Comparison of ENCODE assay signal across 23 mouse cellular contexts in the genomic region with DNA sequence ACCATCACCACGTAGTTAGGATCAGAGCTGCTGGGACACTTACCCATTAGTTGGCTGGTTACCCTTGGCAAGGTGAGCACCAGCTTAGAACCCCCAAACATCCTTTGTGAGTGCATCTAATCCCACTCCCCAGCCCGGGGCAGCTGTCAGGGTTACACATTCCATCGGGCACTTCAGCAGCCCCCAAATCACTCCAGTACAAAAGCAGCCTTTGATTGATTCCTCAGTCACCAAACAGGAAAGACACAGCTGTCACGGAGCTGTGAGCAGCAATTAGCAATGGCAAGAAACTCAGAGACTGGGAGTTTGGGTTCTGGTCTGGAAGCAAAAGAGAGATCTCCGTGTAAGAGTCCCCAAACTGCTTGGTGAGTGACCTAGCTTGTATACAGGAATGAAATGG.
DNase-seq lines count a peak whose midpoint lies in the region; ATAC-seq and TF ChIP-seq lines count a peak whose summit lies in the region.
"Had no signal": no experiment of that assay in that cellular context is flagged by ENCODE, and none has a peak within 500 bp of the region (broad histone marks: within the 10 kb centered on the region; RNA-seq: fewer than 3 reads in every experiment).

No protein-coding gene starts in this region.

- intact Hi-C loops in heart, postnatal 25 days (cut with DNase I): no loop called here

- H3K4me3 ChIP-seq in limb, embryonic 11.5 days (ENCODE audit: low read depth, low read length): no peak overlapping the region
- H3K4me3 ChIP-seq in limb, embryonic 10.5 days: no peak overlapping the region
- no peak overlapping the region for H3K4me3 ChIP-seq in embryonic facial prominence, embryonic 10.5 days
- H3K4me3 ChIP-seq: forebrain, embryonic 12.5 days; liver, embryonic 13.5 days; lung, embryonic 15.5 days; stomach, embryonic 15.5 days had no signal

- H3K27me3 ChIP-seq in limb, embryonic 11.5 days (ENCODE audit: control insufficient read depth, insufficient read depth, low read length): no peaks in the 10 kb centered on the region
- H3K27me3 ChIP-seq in limb, embryonic 10.5 days (ENCODE audit: low read depth, poor library complexity, severe bottlenecking): peaks cover 12% of the 10 kb centered on the region; the same call in 1 of the 2 replicates
- H3K27me3 ChIP-seq in embryonic facial prominence, embryonic 10.5 days (replicated peaks; ENCODE audit: low read depth, poor library complexity, severe bottlenecking): peaks cover 12% of the 10 kb centered on the region; the same call in 1 of the 2 replicates
- H3K27me3 ChIP-seq: liver, embryonic 13.5 days; lung, embryonic 15.5 days; stomach, embryonic 15.5 days had no signal

- peak; percentile 40 for DNase-seq in heart, adult 11 months
- no peak for DNase-seq in heart, postnatal 25 days (ENCODE audit: low spot score)
- peak; percentile 25 for DNase-seq in limb, embryonic 11.5 days (ENCODE audit: low spot score)
- DNase-seq in limb, embryonic 10.5 days (ENCODE audit: low spot score): no peak
- DNase-seq in brain, embryonic 14.5 days (ENCODE audit: low read depth): peak; percentile 69
- DNase-seq in embryonic facial prominence, embryonic 10.5 days (ENCODE audit: low spot score): peak; percentile 48
- no peak for DNase-seq in layer of hippocampus, postnatal 25 days (ENCODE audit: extremely low spot score in 1 of 2, low spot score in 1 of 2)
- no peak for DNase-seq in gastrocnemius, postnatal 4 days (ENCODE audit: low spot score in 2 of 2)
- DNase-seq: adrenal gland, adult 8-10 months; cerebellum, adult 11-12 months; cerebellum, postnatal 25 days; gastrocnemius, postnatal 10 days; heart, postnatal 10 days; kidney, adult 2 months; left cerebral cortex, postnatal 4 days; liver, embryonic 13.5 days; right cerebral cortex, adult 18-20 months; thymus, adult 2 months had no signal

- TF ChIP-seq CTCF in brain, embryonic 14.5 days (IDR thresholded peaks at IDR 0.05; ENCODE audit: borderline replicate concordance, extremely low read depth, insufficient read depth, insufficient read length): no peak

- 13% methylated on average over 5 of the region's 5 CpGs for WGBS in limb, embryonic 11.5 days
- 13% methylated on average over 5 of the region's 5 CpGs for WGBS in limb, embryonic 10.5 days
- 4% methylated on average over 5 of the region's 5 CpGs for WGBS in embryonic facial prominence, embryonic 10.5 days

- no peaks in the 10 kb centered on the region for H3K9me3 ChIP-seq in limb, embryonic 11.5 days (ENCODE audit: control insufficient read depth, low read length)
- H3K9me3 ChIP-seq in limb, embryonic 10.5 days (replicated peaks): no peaks in the 10 kb centered on the region
- no peaks in the 10 kb centered on the region for H3K9me3 ChIP-seq in embryonic facial prominence, embryonic 10.5 days
- H3K9me3 ChIP-seq: liver, embryonic 13.5 days; lung, embryonic 15.5 days; stomach, embryonic 15.5 days had no signal

- H3K4me2 ChIP-seq in limb, embryonic 11.5 days (ENCODE audit: low read depth, severe bottlenecking): no peak overlapping the region
- H3K4me2 ChIP-seq: forebrain, embryonic 12.5 days; liver, embryonic 13.5 days; lung, embryonic 15.5 days; stomach, embryonic 15.5 days had no signal

- no peak for TF ChIP-seq POLR2A in brain, embryonic 14.5 days (IDR thresholded peaks at IDR 0.05; ENCODE audit: borderline replicate concordance, extremely low read depth, insufficient read depth, insufficient read length, poor library complexity, severe bottlenecking)

- no peak for ATAC-seq in limb, embryonic 11.5 days (ENCODE audit: insufficient number of reproducible peaks, low FRiP score, low TSS enrichment, low read depth)
- ATAC-seq: hindbrain, postnatal 0 days had no signal

- H3K4me1 ChIP-seq in limb, embryonic 11.5 days (ENCODE audit: control insufficient read depth, insufficient read depth, low read length): no peaks in the 10 kb centered on the region
- peaks cover 11% of the 10 kb centered on the region for H3K4me1 ChIP-seq in limb, embryonic 10.5 days
- H3K4me1 ChIP-seq in embryonic facial prominence, embryonic 10.5 days: peaks cover 18% of the 10 kb centered on the region
- H3K4me1 ChIP-seq: liver, embryonic 13.5 days; lung, embryonic 15.5 days; stomach, embryonic 15.5 days had no signal

- H3K9ac ChIP-seq in limb, embryonic 11.5 days (ENCODE audit: low read length): no peak overlapping the region
- H3K9ac ChIP-seq: forebrain, embryonic 12.5 days; liver, embryonic 13.5 days; lung, embryonic 15.5 days; stomach, embryonic 15.5 days had no signal

- no peaks in the 10 kb centered on the region for H3K36me3 ChIP-seq in limb, embryonic 11.5 days (ENCODE audit: control insufficient read depth, insufficient read depth, low read length)
- H3K36me3 ChIP-seq in limb, embryonic 10.5 days: no peaks in the 10 kb centered on the region
- no peaks in the 10 kb centered on the region for H3K36me3 ChIP-seq in embryonic facial prominence, embryonic 10.5 days (replicated peaks)
- H3K36me3 ChIP-seq: forebrain, embryonic 12.5 days; liver, embryonic 13.5 days; lung, embryonic 15.5 days; stomach, embryonic 15.5 days had no signal

- H3K27ac ChIP-seq in limb, embryonic 11.5 days (replicated peaks; ENCODE audit: low read depth, low read length): no peak overlapping the region
- H3K27ac ChIP-seq in limb, embryonic 10.5 days: no peak overlapping the region; the same call in 1 of the 2 replicates
- no peak overlapping the region for H3K27ac ChIP-seq in embryonic facial prominence, embryonic 10.5 days (replicated peaks)
- H3K27ac ChIP-seq: forebrain, embryonic 12.5 days; hindbrain, postnatal 0 days; liver, embryonic 13.5 days; lung, embryonic 15.5 days; macrophage; stomach, embryonic 15.5 days had no signal

Comparison
In these comparisons a context has a peak if more than half of its experiments do, and no peak if none do; other contexts are left out.
1. DNase-seq: peak in heart, adult 11 months (single experiment), limb, embryonic 11.5 days (single experiment), brain, embryonic 14.5 days (single experiment) and embryonic facial prominence, embryonic 10.5 days (single experiment); none in heart, postnatal 25 days (single experiment), limb, embryonic 10.5 days (single experiment), layer of hippocampus, postnatal 25 days (0 of 2) and gastrocnemius, postnatal 4 days (0 of 2).